Mouse (Mus musculus) right cerebral cortex, postnatal 25 days (tissue): ENCODE results near the gene Nsd2.
A peak's percentile ranks its signal among the peaks of the same experiment; 100 is the strongest.

Experiments
- DNase-seq: peaks from one replicate; pipeline ENCODE4 v3.0.0; 2022

The Nsd2 gene

GRCm38 (mm10) chr5:33819876-33820732 lies at the start of gene Nsd2:
Gene Nsd2, plus strand, starts transcription at chr5:33820725.
- peak; percentile 96 for DNase-seq

GRCm38 (mm10) chr5:33777195-33777594 lies 43.3 kb upstream of the Nsd2 start:
- DNase-seq: no peak

DNA sequence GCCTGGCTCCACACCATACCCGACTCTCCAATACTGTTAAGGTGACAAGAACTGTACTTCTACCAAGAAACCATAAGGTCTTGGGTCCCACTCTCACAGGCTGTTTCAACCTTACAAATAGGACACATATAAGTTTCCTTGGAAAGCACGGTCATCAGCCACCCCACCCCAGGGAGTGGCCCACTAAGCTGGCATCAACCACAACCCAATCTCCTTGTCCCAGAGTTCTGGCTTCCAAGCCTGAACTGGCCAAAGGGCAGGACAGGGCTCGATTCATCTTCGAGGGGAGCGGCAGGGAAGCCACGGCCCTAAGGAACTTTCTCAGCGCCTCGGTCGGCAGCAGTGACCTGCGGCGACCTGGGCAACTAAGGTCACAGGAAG lies 38.6 kb upstream of the Nsd2 start:
- no peak for DNase-seq

- DNase-seq: peak; percentile 96
These were observed 38.1 kb upstream of the Nsd2 start, which contains the start of gene Letm1 for GRCm38 (mm10) chr5:33782345-33782998. Gene Letm1, minus strand, starts transcription at chr5:33782817.

GRCm38 (mm10) chr5:33782999-33783390 lies 37.5 kb upstream of the Nsd2 start:
- no peak for DNase-seq

DNA sequence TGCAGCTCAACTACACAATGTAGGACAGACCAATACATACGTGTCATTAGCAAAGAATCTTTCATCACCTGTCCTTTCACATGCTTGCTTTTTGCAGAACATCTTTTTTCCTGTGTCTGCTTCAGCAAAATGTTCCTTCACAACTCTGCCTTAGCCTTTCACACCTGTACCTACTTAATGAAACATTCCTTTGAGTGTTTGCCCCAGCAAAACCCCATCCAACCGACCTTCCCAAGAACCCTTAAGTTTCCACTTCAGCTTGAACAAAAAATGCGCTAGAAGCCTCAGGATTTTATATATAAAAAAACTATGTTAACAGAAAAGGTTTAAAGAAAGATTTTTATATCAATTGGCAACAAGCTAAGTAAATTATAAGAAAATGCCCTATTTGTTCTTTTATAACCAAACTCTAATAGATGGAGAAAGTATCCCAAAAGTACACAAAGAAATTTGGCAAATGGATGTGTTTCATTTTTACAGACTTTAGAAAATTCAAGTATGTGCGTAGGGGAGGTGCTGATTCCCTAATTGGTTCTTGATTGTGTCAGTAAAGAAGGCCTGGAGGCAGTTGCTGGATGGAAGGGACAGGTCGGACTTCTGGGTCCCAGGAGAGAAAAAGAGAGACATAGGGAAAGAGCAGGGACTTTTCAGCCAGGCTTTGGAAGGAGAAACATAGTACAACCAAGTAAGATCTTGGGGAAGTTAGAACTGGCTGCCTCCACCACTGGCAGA lies 28.4 kb upstream of the Nsd2 start:
- no peak for DNase-seq

DNA sequence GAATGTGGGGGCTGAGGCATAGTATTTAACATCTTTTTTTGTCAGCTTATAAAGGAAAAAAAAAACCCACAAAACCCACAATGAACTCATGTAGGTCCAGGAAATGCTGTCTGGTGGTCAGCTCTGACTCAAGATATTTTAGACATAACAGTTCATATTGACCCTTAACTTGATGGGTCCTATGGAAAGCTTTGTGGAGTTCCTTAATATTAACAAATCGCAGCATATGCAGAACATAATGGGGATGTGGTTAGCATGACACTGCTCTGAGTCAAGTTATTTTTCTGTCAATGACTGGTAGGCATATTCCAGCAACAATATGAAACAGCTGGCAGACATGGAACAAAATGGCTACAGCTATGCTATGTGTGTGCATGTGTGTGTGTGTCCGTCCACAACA lies 17.2 kb upstream of the Nsd2 start:
- DNase-seq: no peak

- DNase-seq: no peak
These were observed 9.0 kb upstream of the Nsd2 start for GRCm38 (mm10) chr5:33811519-33811918.

- DNase-seq: no peak
These were observed 4.4 kb upstream of the Nsd2 start for GRCm38 (mm10) chr5:33816008-33816725.

GRCm38 (mm10) chr5:33818104-33818503 lies 2.4 kb upstream of the Nsd2 start:
- DNase-seq: no peak

DNA sequence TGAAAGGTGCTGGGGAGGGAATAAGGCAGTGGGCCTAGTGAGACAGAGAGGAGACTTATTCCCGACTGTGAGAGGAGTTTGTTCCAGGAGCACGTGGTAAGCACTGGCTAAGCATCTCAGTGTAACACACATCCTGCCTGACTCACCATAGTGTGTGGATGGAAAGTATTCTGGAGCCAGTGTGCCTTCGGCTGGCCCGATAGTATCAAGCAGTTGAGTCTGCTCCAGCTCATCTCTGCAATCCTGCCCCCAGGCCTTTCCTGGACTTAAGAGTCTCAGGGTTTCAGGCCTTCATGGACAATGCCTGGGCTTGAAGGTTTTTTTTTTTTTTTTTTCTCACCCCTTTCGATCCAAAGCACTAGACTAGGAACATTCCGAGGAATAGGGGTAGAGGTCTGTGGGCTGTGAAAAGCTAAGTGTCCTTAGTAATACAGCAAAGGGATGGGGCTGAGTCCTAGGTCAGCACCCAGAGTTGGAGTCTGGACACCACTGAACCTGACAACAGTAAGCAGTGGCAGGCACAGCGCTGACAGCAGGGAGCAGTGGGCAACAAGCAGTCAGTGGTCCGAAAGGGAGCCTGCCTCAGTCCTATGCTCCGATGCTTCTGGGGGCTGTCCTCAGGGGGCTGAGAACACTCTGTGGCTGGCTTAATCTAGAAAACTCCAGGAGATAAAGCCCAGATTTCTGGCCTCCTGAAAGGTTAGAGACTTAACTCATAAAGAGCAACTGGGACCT lies 1.2 kb upstream of the Nsd2 start:
- DNase-seq: peak; percentile 52

DNA sequence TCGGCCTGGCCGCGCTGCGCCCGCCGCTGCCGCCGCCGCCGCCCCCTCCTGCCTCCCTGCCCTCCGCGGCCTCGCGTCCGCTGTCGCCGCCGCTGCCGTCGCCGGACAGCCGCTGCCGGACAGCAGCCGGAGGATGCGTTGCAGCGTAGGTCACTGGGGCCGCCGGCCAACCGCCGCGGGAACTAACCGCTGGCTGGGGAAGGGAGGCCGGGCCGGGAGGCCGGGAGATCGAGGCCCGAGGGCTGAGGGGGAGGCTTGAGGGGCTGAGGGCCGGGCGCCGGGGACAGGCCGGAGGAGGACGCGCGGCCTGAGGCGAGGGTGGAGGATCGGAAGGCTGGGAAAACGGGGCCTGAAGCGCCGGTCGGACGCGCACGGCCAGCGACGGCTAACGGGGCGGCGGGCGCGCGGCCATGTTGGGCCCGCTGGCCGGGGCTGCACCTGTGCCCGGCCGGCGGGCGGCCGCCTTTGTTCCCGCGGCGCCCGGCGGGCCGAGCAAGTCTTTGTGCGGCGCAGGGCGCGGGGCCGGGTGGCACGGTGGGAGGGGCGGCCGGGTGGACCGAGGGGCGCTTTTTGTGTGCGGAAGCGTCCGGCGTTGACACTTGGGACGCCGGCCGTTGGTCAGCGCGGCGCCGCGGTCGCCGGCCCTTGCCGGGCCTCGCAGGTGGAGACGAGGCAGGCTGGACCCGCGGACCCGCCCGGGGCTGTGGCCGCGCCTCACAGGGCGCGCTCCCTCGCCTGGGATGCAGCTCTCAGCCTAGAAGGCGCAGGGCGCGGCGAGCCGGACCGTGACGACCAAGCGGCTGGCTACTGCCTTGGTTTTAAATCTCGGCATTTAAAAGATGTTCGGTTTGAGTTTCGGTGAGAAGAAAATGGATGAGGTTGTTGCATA lies 452 bp downstream of the Nsd2 start:
- peak; percentile 42 for DNase-seq

DNA sequence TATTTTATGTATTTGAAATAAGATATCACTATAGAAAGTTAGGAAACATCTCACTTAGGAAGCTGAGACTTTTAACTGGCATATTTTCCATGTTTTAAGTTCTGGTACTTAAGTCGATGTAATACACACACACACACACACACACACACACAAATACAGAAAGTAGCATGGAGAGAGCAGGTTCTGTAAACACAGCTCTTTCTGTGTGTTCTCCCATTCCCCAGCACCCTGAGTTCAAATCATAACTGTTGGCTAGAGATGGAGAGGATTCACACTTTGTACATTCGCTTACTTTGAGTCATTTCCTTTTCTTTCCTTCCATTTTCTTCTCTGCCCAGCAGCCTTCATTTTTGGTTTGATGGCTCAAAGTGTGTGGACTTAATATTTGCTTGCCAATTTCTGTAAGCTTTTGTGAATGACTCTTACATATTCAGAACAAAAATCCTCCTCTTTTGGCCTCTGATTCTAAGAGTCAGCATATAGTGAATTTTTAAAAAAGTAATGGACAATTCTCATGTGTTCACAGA lies 1.4 kb downstream of the Nsd2 start:
- no peak for DNase-seq

- no peak for DNase-seq
These were observed 1.9 kb downstream of the Nsd2 start for GRCm38 (mm10) chr5:33822456-33822855.

GRCm38 (mm10) chr5:33826001-33826400 lies 5.5 kb downstream of the Nsd2 start:
- no peak for DNase-seq

DNA sequence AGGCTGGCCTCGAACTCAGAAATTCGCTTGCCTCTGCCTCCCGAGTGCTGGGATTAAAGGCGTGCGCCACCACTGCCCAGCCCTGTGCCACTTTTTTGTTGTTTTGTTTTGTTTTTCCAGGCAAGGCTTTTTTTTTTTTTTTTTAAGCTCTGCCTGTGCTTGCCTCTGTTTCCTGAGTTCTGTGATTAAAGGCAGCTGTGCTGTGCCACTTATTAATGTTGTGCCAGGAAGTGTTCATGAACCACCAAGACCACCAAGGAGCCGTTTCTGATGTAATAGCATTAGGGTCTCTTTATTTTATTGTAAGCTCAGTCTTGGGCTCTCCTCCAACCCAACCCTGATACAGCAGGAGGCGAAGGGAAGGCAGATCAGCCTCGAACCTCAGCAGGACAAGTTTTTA lies 7.6 kb downstream of the Nsd2 start:
- no peak for DNase-seq

- DNase-seq: no peak
These were observed 9.4 kb downstream of the Nsd2 start for GRCm38 (mm10) chr5:33829958-33830357.

- no peak for DNase-seq
These were observed 10.3 kb downstream of the Nsd2 start for GRCm38 (mm10) chr5:33830832-33831231.

GRCm38 (mm10) chr5:33841331-33841730 lies 20.8 kb downstream of the Nsd2 start:
- DNase-seq: no peak

DNA sequence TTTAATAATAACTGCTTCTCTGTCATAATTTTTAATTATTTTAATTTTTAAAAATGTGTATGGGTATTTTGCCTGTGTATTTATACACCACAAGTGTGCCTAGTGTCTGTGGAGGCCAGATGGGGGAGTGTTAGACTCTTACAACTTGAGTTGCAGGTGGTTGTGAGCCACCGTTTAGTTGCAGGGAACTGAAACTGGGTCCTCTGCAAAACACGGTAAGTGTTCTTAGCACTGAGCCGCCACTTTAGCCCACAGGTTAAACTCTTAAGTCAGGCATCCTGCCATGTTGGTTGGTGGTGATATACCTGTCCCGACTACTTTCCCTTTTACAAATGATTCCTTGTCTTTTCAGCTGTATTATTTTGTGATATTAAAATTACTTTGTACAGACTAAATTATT lies 22.0 kb downstream of the Nsd2 start:
- DNase-seq: no peak

GRCm38 (mm10) chr5:33851466-33851865 lies 30.9 kb downstream of the Nsd2 start:
- DNase-seq: no peak
